Mouse (Mus musculus) heart, embryonic 16.5 days (tissue): ENCODE results near the gene Rfx1. TPM values are rescaled to one million over a fixed set of nuclear protein-coding genes. Genes with fewer than 3 reads are reported as not detected.

ENCODE experiments used
- ATAC-seq: fragments of 200-750 bp; cut with Nextera tagmentation; replicated peaks from 2 replicates; pipeline ENCODE4 v1.8.0; 2017; ENCODE audit warnings: moderate number of reproducible peaks; ENCODE audit not compliant: insufficient read depth, low FRiP score; ENCODE audit errors: extremely low read depth
- H3K27ac ChIP-seq: fragments of 300-500 bp; sonication (generic); 2 replicates; pipeline ENCODE4 v1.5.1; 2014; ENCODE audit warnings: mild to moderate bottlenecking, low read length, control low read depth, moderate library complexity
- H3K27me3 ChIP-seq: fragments of 300-500 bp; sonication (generic); 2 replicates; pipeline ENCODE4 v1.6.1; 2014; ENCODE audit warnings: low read length, mixed read lengths; ENCODE audit not compliant: control insufficient read depth, insufficient read depth
- H3K36me3 ChIP-seq: fragments of 300-500 bp; sonication (generic); 2 replicates; pipeline ENCODE4 v1.6.1; 2014; ENCODE audit not compliant: control insufficient read depth, insufficient read depth
- H3K4me1 ChIP-seq: fragments of 300-500 bp; sonication (generic); 2 replicates; pipeline ENCODE4 v1.6.1; 2014; ENCODE audit warnings: low read length, mixed read lengths; ENCODE audit not compliant: control insufficient read depth, insufficient read depth
- H3K4me2 ChIP-seq: fragments of 300-500 bp; sonication (generic); 2 replicates; pipeline ENCODE4 v1.6.1; 2014; ENCODE audit warnings: low read depth, mild to moderate bottlenecking, control low read depth, low read length
- H3K4me3 ChIP-seq: fragments of 300-500 bp; sonication (generic); 2 replicates; pipeline ENCODE4 v1.5.1; 2014; ENCODE audit warnings: mild to moderate bottlenecking, control low read depth, low read length
- H3K9ac ChIP-seq: fragments of 300-500 bp; sonication (generic); 2 replicates; pipeline ENCODE4 v1.6.1; 2014; ENCODE audit warnings: low read length, control low read depth
- H3K9me3 ChIP-seq: fragments of 300-500 bp; sonication (generic); replicated peaks from 2 replicates; pipeline ENCODE4 v1.6.1; 2016; ENCODE audit warnings: low read length; ENCODE audit not compliant: control insufficient read depth
- WGBS: fragments of 180-500 bp; shearing (Covaris S2); extraction: QIAGEN DNeasy Blood & Tissue Kit; methylation state at CpG from one replicate; pipeline ENCODE4 v1.1.7; 2014; 5-methylcytosine and 5-hydroxymethylcytosine counted together
- polyA plus RNA-seq: library from polyadenylated mRNA; unstranded; fragments of >200 nt; fragmentation: Nextera tagmentation; extraction: Ambion mirVana; gene quantifications from 2 replicates; pipeline ENCODE4 v1.2.1, GENCODE M21; 2015

The Rfx1 gene
- polyA plus RNA-seq, 1 experiment from 2014 or later = 5.9 TPM

DNA sequence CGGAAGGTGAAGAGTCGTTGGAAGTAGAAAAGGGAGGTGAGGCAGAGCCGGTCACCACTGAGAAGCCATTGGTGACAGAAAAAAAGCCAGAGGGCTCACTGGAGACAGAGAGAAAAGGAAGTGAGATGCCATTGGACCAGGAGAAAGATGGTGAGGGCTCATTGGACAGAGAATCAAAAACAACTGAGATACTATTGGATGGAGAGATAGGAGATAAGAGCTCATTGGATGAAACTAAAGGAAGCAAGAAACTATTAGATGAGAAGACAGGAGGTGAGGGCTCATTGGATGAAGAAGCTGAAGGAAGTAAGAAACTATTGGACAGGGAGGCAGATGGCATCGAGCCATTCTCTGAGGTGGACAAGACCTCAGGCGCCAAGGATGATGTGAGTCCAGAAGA is 37.4 kb upstream of the Rfx1 start:
- no peak for ATAC-seq
- Histone ChIP-seq H3K27me3 (peaks cover 32% of the 10 kb centered on the region), H3K4me1 (peaks cover 9% of the 10 kb centered on the region), H3K4me2 (no peak overlapping the region), H3K9ac (no peak overlapping the region), H3K4me3 (no peak overlapping the region), H3K36me3 (no peaks in the 10 kb centered on the region; the same call in 1 of the 2 replicates), H3K9me3 (no peaks in the 10 kb centered on the region), H3K27ac (no peak overlapping the region)
- WGBS = 75% methylated on average over 5 of the region's 5 CpGs

DNA sequence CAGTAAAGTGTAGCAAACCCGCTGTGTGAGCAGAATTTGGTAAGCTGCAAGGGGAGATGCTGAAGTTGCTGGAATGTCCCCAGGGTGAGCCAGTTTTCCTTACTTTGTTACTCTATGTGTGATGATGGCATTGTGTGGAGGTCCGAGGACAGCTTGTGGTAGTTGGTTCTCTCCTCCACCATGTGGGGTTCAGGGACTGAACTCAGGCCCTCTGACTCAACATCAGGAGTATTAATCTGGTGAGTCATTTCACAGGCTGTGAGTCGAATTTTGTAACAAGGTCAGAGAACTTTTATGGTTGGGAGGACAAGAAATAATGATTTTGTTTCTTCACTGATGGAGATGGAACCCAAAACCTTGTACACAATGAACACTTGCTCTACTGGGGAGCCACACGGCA is 33.9 kb upstream of the Rfx1 start:
- Histone ChIP-seq H3K9ac (no peak overlapping the region), H3K9me3 (no peaks in the 10 kb centered on the region), H3K36me3 (no peaks in the 10 kb centered on the region; the same call in 1 of the 2 replicates), H3K4me2 (no peak overlapping the region), H3K27me3 (peaks cover 10% of the 10 kb centered on the region), H3K27ac (no peak overlapping the region), H3K4me1 (peaks cover under 1% of the 10 kb centered on the region), H3K4me3 (no peak overlapping the region)
- no peak for ATAC-seq
- 72% methylated on average over 4 of the region's 4 CpGs for WGBS

DNA sequence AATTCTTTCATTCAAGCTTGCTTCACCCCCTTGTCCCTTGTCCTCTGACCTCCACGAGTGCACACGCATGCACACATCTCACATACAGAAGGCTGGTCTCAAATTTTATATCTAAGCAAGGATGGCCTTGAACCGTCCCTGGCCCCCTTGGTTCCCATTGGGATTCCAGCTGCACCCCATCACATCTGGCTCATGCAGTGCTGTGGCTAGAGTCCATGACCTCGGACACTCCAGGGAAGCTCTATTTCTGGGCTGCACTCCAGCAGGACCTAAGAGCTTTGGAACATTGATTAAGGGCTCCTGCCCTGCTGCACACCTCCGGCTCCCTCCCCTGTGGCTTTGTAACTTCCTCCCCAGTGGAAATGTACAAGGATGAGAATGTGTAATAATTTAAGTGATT is 28.6 kb upstream of the Rfx1 start:
- H3K9ac ChIP-seq = no peak overlapping the region
- H3K4me3 ChIP-seq = no peak overlapping the region
- peaks cover 5% of the 10 kb centered on the region for H3K27me3 ChIP-seq
- H3K36me3 ChIP-seq = no peaks in the 10 kb centered on the region
- H3K9me3 ChIP-seq = no peaks in the 10 kb centered on the region
- peaks cover 10% of the 10 kb centered on the region for H3K4me1 ChIP-seq
- no peak overlapping the region for H3K4me2 ChIP-seq
- 60% methylated on average over 5 of the region's 5 CpGs for WGBS
- ATAC-seq = no peak
- H3K27ac ChIP-seq = no peak overlapping the region

DNA sequence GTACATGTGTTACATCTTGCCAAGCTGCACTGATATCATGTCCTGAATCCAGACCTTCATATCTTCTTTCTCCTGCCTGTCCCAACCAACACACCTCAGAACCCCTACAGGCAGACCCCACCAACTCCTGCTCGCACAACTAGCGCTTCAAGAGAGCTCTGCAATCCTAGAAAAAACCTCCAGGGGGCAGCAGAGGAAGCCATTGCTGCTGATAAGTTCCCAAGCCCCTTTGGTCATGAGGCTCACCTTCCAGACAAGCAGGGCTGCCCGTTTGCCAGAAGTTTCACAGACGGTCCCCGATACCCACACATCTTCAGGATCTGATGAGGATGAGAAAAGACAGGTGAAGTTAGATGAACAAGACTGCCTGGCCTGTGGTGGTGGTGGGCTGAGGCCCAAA is 27.6 kb upstream of the Rfx1 start:
- H3K9me3 ChIP-seq = no peaks in the 10 kb centered on the region
- ATAC-seq = no peak
- no peak overlapping the region for H3K27ac ChIP-seq
- H3K4me3 ChIP-seq = no peak overlapping the region
- H3K27me3 ChIP-seq = peaks cover 16% of the 10 kb centered on the region
- no peak overlapping the region for H3K4me2 ChIP-seq
- H3K4me1 ChIP-seq = peaks cover 10% of the 10 kb centered on the region
- no peak overlapping the region for H3K9ac ChIP-seq
- H3K36me3 ChIP-seq = no peaks in the 10 kb centered on the region
- WGBS = 3% methylated on average over 5 of the region's 5 CpGs

DNA sequence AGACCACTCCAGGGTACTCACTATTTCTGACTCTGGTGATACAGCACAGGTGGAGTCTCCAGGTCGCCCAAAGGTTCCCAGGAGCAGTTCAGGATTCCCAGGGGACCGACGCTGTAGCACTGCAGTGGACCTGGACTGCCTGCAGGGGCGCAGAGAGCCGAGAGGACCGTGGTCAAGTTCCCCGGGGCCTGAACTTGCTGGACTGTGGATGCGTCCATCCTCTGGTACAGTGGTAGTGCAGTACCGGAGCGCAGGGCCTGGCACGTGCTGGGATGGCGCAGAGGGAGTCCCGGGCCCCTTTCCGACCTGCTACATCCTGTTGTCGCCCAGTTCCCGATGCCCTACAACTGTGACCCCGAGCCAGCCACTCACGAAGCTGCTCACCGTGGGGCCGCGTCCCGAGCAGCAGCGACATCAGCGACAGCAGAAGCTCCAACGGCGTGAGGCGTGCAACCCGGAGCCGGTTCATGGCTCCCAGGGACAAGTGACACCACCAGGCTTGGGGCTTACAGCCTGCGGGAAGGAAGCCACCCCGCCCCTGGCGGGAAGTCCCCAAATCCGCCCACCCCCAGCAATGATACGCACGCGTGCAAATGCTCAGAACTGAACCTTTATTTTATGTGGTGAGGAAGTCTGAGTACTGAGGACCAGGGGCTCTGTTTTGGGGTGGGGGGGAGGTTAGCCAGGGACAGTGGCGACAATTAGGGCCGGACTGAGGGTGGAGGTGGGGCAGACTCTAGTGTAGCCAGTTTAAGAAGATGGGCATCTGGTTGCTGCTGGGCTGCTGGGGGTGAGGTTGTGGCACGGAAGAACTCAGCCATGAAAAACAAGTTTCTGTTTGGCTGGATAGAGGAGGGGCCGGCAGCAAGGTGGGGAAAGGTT is 24.3 kb upstream of the Rfx1 start, which contains the start of gene Il27ra:
Gene Il27ra (minus strand): TSS at position 524 of the 882 bp plus-strand sequence.
- WGBS = 4% methylated on average over 40 of the region's 40 CpGs
- Histone ChIP-seq H3K27ac (0 out of 2 replicates have a peak within 1 kb of the TSS, but pooled peaks have one; percentile 29), H3K4me3 (peak within 1 kb of the TSS; percentile 59), H3K4me1 (peaks cover 10% of the 10 kb centered on the region), H3K27me3 (peaks cover 32% of the 10 kb centered on the region), H3K9me3 (0 out of 2 replicates have a peak, but pooled peaks cover 2% of the 10 kb centered on the region), H3K36me3 (no peaks in the 10 kb centered on the region), H3K9ac (peak within 1 kb of the TSS; percentile 75), H3K4me2 (peak within 1 kb of the TSS; percentile 84)
- peak; percentile 79 for ATAC-seq

GRCm38 (mm10) chr8:84042948-84043342 is 23.7 kb upstream of the Rfx1 start:
- H3K4me2 ChIP-seq = peak overlapping the region; percentile 84
- H3K36me3 ChIP-seq = no peaks in the 10 kb centered on the region
- no peak overlapping the region for H3K27ac ChIP-seq
- H3K4me1 ChIP-seq = peaks cover 8% of the 10 kb centered on the region
- H3K4me3 ChIP-seq = peak overlapping the region; percentile 59; the same call in 1 of the 2 replicates
- WGBS = 33% methylated on average over 12 of the region's 12 CpGs
- 0 out of 2 replicates have a peak, but pooled peaks cover 2% of the 10 kb centered on the region for H3K9me3 ChIP-seq
- H3K27me3 ChIP-seq = peaks cover 32% of the 10 kb centered on the region
- no peak for ATAC-seq
- peak overlapping the region; percentile 75; the same call in 1 of the 2 replicates for H3K9ac ChIP-seq

DNA sequence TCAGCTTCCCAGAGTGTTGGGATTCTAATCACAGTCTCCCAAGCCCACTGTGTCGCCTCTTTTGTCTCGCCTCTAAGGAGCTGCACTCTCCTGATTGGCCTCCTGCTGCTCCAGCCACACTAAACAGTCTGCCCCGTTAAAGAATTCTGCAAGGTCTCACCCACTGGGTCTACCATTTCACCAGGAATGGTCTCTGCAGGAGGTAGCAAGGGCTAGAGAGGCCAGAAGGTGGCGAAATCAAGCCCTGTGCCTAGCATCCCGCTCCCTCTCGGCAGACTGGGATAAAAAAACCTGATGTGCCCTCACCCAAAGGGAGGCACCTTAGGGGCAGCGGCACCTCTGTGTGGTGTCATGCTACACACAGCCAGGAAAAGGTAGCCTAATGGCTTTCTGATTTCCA is 22.5 kb upstream of the Rfx1 start:
- 0 out of 2 replicates have a peak, but pooled peaks cover 2% of the 10 kb centered on the region for H3K4me1 ChIP-seq
- no peaks in the 10 kb centered on the region for H3K36me3 ChIP-seq
- no peak for ATAC-seq
- H3K9ac ChIP-seq = no peak overlapping the region
- H3K4me3 ChIP-seq = no peak overlapping the region
- WGBS = 16% methylated on average over 7 of the region's 7 CpGs
- H3K27ac ChIP-seq = no peak overlapping the region
- H3K9me3 ChIP-seq = 0 out of 2 replicates have a peak, but pooled peaks cover 2% of the 10 kb centered on the region
- no peak overlapping the region for H3K4me2 ChIP-seq
- peaks cover 32% of the 10 kb centered on the region for H3K27me3 ChIP-seq

GRCm38 (mm10) chr8:84044900-84045299 is 21.7 kb upstream of the Rfx1 start, which contains the start of gene Rln3:
Rln3 (minus strand) TSS chr8:84045000.
- H3K4me3 ChIP-seq = no peak within 1 kb of the TSS
- 0 out of 2 replicates have a peak, but pooled peaks cover 2% of the 10 kb centered on the region for H3K9me3 ChIP-seq
- H3K9ac ChIP-seq = no peak within 1 kb of the TSS
- H3K27ac ChIP-seq = no peak within 1 kb of the TSS
- H3K4me1 ChIP-seq = no peaks in the 10 kb centered on the region
- no peaks in the 10 kb centered on the region for H3K36me3 ChIP-seq
- H3K4me2 ChIP-seq = peak within 1 kb of the TSS; percentile 0; the same call in 1 of the 2 replicates
- WGBS = 9% methylated on average over 9 of the region's 9 CpGs
- H3K27me3 ChIP-seq = peaks cover 32% of the 10 kb centered on the region
- ATAC-seq = no peak

GRCm38 (mm10) chr8:84046505-84046904 is 20.1 kb upstream of the Rfx1 start:
- Histone ChIP-seq H3K27ac (no peak overlapping the region), H3K4me2 (no peak overlapping the region), H3K36me3 (no peaks in the 10 kb centered on the region), H3K9ac (no peak overlapping the region), H3K27me3 (peaks cover 29% of the 10 kb centered on the region), H3K4me1 (no peaks in the 10 kb centered on the region), H3K9me3 (0 out of 2 replicates have a peak, but pooled peaks cover 2% of the 10 kb centered on the region), H3K4me3 (no peak overlapping the region)
- 80% methylated on average over 3 of the region's 3 CpGs for whole genome bisulfite sequencing
- no peak for ATAC-seq
